Mouse (Mus musculus): ENCODE data around the gene Spock1. TPM values are rescaled to one million over a fixed set of nuclear protein-coding genes. Genes with fewer than 3 reads are reported as not detected.

Gene Spock1
- polyA plus RNA-seq, 1 experiment from 2014 or later: 17.2 TPM

DNA sequence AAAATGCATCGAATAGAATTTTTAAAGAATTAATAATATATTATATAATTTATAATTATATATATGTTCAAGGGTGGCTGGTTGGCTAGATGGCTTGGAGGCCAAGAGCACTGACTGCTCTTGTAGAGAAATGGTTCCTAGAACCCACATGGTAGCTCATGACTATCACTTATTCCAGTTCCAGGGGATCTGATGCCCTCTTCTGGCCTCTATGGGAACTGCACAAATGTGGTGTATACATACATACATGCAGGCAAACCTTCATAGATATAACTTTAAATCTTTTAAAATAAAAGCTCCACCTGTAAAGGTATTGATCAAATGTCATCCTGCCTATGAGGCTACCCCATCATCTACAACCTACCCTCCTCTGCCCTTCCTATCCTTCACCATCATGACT lies 493.4 kb downstream of the Spock1 start:
- no peaks in the 10 kb centered on the region for H3K36me3 ChIP-seq (ENCODE audit: control insufficient read depth, insufficient read depth, low read length)
- ATAC-seq (ENCODE audit: low FRiP score) (no peak), DNase-seq (ENCODE audit: low spot score, missing footprints) (no peak)
- H3K27me3 ChIP-seq (ENCODE audit: control insufficient read depth, insufficient read depth, low read length): no peaks in the 10 kb centered on the region
- H3K9ac ChIP-seq (ENCODE audit: low read length): no peak overlapping the region
- no peak overlapping the region for H3K4me3 ChIP-seq (ENCODE audit: low read depth, low read length)
- H3K4me2 ChIP-seq: no peak overlapping the region
- H3K4me1 ChIP-seq (ENCODE audit: control insufficient read depth, insufficient read depth, low read length): no peaks in the 10 kb centered on the region
- no peaks in the 10 kb centered on the region for H3K9me3 ChIP-seq (ENCODE audit: control insufficient read depth, low read length)
- H3K27ac ChIP-seq (ENCODE audit: low read depth, low read length): no peak overlapping the region
- WGBS: 94% methylated on average over 1 of the region's 1 CpGs

GRCm38 (mm10) chr13:57407666-57408065 lies 500.5 kb downstream of the Spock1 start:
- Histone ChIP-seq H3K27me3 (ENCODE audit: control insufficient read depth, insufficient read depth, low read length) (no peaks in the 10 kb centered on the region), H3K36me3 (ENCODE audit: control insufficient read depth, insufficient read depth, low read length) (no peaks in the 10 kb centered on the region), H3K4me3 (ENCODE audit: low read depth, low read length) (no peak overlapping the region), H3K9ac (ENCODE audit: low read length) (no peak overlapping the region), H3K27ac (ENCODE audit: low read depth, low read length) (no peak overlapping the region), H3K9me3 (ENCODE audit: control insufficient read depth, low read length) (no peaks in the 10 kb centered on the region), H3K4me2 (no peak overlapping the region), H3K4me1 (ENCODE audit: control insufficient read depth, insufficient read depth, low read length) (no peaks in the 10 kb centered on the region)
- 87% methylated on average over 4 of the region's 4 CpGs for WGBS
- DNase-seq (ENCODE audit: low spot score, missing footprints) (no peak), ATAC-seq (ENCODE audit: low FRiP score) (no peak)

GRCm38 (mm10) chr13:57402386-57402785 lies 505.7 kb downstream of the Spock1 start:
- no peak overlapping the region for H3K27ac ChIP-seq (ENCODE audit: low read depth, low read length)
- DNase-seq (ENCODE audit: low spot score, missing footprints) (no peak), ATAC-seq (ENCODE audit: low FRiP score) (no peak)
- H3K9ac ChIP-seq (ENCODE audit: low read length): no peak overlapping the region
- no peaks in the 10 kb centered on the region for H3K4me1 ChIP-seq (ENCODE audit: control insufficient read depth, insufficient read depth, low read length)
- H3K27me3 ChIP-seq (ENCODE audit: control insufficient read depth, insufficient read depth, low read length): no peaks in the 10 kb centered on the region
- H3K4me3 ChIP-seq (ENCODE audit: low read depth, low read length): no peak overlapping the region
- H3K4me2 ChIP-seq: no peak overlapping the region
- H3K36me3 ChIP-seq (ENCODE audit: control insufficient read depth, insufficient read depth, low read length): no peaks in the 10 kb centered on the region
- no peaks in the 10 kb centered on the region for H3K9me3 ChIP-seq (ENCODE audit: control insufficient read depth, low read length)
- 82% methylated on average over 7 of the region's 7 CpGs for WGBS

DNA sequence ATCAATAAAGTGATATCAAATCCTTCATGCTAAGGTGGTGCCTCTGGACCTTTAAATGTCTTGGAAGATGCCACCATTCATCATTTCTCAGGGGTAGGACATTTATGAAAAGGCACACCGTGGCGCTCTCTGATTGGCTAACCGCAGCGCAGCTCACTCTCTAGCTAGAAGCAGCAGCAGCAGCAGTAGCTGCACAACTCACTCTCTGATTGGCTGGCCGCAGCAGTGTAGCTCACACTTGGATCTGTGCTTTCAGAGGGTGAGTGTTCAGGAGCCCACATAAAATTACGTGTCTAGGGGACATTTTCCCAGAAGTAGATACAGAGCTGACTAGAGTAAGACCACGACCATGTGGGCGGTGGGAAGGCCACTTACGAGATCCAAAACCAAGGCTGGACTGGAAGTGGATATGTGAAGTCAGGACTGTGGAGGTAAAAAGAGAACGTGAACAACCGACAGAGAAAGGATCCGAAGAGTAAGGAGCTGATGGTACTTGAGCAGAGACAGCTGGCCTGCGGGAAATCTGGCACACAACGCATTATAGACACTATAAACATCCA lies 535.9 kb downstream of the Spock1 start:
- no peaks in the 10 kb centered on the region for H3K9me3 ChIP-seq (ENCODE audit: control insufficient read depth, low read length)
- no peak overlapping the region for H3K4me3 ChIP-seq (ENCODE audit: low read depth, low read length)
- no peaks in the 10 kb centered on the region for H3K27me3 ChIP-seq (ENCODE audit: control insufficient read depth, insufficient read depth, low read length)
- H3K4me1 ChIP-seq (ENCODE audit: control insufficient read depth, insufficient read depth, low read length): no peaks in the 10 kb centered on the region
- no peak overlapping the region for H3K4me2 ChIP-seq
- DNase-seq (ENCODE audit: low spot score, missing footprints): no peak
- no peak for ATAC-seq (ENCODE audit: low FRiP score)
- no peaks in the 10 kb centered on the region for H3K36me3 ChIP-seq (ENCODE audit: control insufficient read depth, insufficient read depth, low read length)
- H3K27ac ChIP-seq (ENCODE audit: low read depth, low read length): no peak overlapping the region
- 93% methylated on average over 14 of the region's 14 CpGs for WGBS
- no peak overlapping the region for H3K9ac ChIP-seq (ENCODE audit: low read length)

Other genes with a start within 250 kb of the Spock1 start
- 2.6 and 3.2 TPM in 2 replicates for gene Klhl3, start 205.3 kb upstream of the Spock1 start, polyA plus RNA-seq (2014; fragmentation: Nextera tagmentation; extraction: Ambion mirVana)
- gene Hnrnpa0, start 220.2 kb upstream of the Spock1 start, polyA plus RNA-seq (2014; fragmentation: Nextera tagmentation; extraction: Ambion mirVana): 60.0 and 63.3 TPM in 2 replicates
- gene Idnk, start 249.3 kb upstream of the Spock1 start, polyA plus RNA-seq (2014; fragmentation: Nextera tagmentation; extraction: Ambion mirVana): 59.1 and 63.1 TPM in 2 replicates